Mouse (Mus musculus) spleen, adult 12 weeks (tissue): ENCODE results near the gene Saa3.
A peak's percentile ranks its signal among the peaks of the same experiment; 100 is the strongest.
"Not testable (repeated sequence)": the region's sequence is repeated elsewhere in the genome, so short reads cannot be mapped to it uniquely, and the experiment has no call there.

Experiments used
- DNase-seq: peaks from one replicate; pipeline ENCODE4 v3.0.0; 2022; ENCODE audit warnings: low spot score

The Saa3 gene

DNA sequence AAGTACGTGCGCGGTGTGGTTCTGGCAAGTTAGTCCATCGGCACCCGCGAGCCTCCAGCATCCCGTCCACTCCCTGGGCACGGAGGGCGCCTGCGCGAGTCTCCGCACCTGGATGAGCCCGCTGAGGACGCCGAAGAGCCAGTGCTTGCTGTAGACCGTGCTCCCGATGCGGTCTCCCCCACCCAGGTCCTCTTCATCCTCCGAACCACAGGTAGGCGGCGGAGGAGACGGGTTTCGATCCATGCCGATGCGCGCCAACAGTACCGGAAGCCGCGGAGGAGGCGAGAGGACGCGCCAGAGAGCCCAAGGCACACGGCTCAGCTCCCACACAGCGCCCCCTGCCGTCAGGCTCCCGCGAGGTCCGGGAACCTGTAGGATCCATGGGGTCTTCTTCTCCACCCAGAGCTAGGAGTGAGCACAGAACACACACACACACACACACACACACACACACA, 5.1 kb downstream of the Saa3 start, which contains the start of gene Saal1:
Saal1 (minus strand) TSS at position 291 of the 455 bp plus-strand sequence.
- DNase-seq, result peak; percentile 81

DNA sequence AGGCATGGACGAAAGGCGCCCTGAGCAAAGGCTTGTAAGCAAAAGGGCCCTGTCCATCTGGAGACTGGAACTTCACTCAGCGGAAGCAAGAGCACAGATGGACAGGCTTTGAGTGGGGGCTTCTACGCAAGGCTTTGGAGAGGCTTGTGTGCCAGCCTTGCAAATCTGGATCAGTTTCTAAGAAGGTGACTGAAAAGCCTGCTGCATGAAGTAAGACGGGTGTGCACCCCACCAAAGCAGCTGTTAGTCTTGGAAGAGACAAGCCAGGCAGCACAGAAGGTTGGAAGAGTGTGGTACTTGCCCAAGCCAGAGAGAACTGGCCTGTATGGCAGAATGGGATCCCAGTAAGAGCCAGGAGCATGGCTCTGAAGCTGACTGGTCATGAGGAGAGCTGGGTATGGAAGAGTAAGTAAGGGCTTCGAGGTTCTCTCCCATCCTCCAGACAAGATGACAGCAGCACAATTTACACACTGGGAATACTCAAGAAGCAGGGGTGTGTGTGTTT, 14.9 kb downstream of the Saa3 start:
- no peak for DNase-seq

- no peak for DNase-seq
Observed at GRCm38 (mm10) chr7:46696754-46697153, 18.7 kb downstream of the Saa3 start.

GRCm38 (mm10) chr7:46686827-46687226, 28.7 kb downstream of the Saa3 start:
- no peak for DNase-seq

DNA sequence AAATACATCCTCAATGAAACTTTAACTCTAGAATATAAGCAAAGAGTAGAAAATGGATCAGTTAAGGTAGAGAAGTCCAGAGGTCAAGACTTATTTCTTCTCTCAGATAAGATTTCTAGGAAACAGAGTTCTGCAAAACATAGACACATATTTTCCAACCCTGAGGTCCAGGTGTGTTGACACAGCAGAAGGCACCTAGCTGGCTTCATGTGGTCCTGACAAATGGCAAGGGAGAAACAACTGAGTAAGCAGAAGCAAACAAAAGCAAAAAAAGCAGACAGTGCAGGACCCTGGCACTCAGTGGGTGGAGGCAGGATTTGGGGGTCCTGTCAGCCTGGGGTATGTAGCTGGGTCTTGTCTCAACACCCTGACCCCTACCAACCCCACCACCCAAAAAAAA, 34.8 kb downstream of the Saa3 start:
- no peak for DNase-seq

GRCm38 (mm10) chr7:46679044-46679443, 36.5 kb downstream of the Saa3 start:
- not testable (repeated sequence) for DNase-seq

- no peak for DNase-seq
Observed at GRCm38 (mm10) chr7:46678417-46678816, 37.1 kb downstream of the Saa3 start.

- DNase-seq, result no peak
Observed at GRCm38 (mm10) chr7:46676808-46677360, 38.6 kb downstream of the Saa3 start.

- no peak for DNase-seq
Observed at GRCm38 (mm10) chr7:46675886-46676285, 39.6 kb downstream of the Saa3 start.

DNA sequence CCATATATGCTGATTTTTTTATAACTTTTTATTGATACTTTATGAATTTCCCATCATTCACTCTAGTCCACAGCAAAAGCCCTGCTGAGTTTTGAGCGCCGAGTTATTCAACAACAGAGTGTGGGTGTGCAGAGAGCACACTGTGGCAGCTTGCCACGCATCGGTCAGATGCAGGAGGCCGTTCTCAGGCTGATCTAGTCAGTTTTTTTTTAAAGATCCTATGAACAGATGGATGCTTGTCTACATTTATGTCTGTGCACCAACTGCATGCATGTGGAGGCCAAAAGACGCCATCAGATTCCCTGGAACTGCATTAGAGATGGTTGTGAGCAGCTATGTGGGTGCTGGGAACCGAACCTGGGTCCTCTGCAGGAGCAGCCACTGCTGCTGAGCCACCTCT, 40.4 kb downstream of the Saa3 start:
- no peak for DNase-seq

DNA sequence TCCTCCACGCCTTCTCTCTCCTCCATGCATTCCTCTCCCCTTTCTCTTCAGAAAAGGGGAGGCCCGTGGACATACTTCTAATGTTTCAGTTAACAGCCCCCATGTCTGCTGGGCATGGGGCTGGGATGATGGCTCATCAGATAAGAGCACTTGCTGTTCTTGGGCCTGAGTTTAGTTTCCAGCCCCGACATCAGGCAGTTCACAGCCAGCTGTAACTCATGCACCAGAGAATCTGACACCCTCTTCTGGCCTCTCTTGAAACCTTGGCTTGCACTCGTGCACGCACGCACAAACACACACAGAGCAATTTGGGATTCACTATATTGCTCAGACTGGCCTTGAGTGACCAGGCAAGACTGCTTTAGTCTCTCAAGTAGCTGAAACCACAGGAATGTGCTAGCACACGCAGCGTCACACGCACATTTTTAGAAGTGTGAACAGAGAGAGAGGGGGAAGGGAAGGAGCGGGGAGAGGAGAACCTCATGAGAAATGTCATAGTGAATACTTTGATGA, 43.3 kb downstream of the Saa3 start, which contains the start of gene Tph1:
Tph1 (minus strand) TSS at position 378 of the 513 bp plus-strand sequence.
- no peak for DNase-seq

DNA sequence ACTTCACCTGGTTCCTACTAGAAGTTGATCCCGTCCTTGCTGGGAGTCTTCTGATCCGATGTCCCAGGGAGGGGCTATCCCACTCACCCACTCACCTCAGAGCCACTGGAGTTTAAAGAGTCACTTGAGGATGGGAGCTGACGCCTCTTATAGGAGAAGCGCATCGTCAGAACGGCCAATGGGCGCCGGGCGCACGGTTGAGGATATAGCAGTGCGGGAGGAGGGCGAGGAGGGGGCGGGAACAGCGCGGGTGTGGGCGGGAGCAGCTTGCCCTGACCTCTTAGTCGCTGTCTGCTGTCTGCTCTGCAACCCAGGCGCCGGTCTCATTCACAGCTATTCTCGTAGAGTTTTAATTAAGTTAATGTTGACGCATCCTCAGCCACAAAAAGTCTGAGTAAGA, 48.2 kb downstream of the Saa3 start:
- no peak for DNase-seq

- DNase-seq, result no peak
Observed at GRCm38 (mm10) chr7:46665236-46665635, 50.3 kb downstream of the Saa3 start.
